Mouse (Mus musculus) heart, embryonic 14.5 days (tissue): ENCODE results near the gene 1700025G04Rik. TPM values are rescaled to one million over a fixed set of nuclear protein-coding genes. Genes with fewer than 3 reads are reported as not detected.

Experiments used
- ATAC-seq: fragments of 200-750 bp; cut with Nextera tagmentation; 2 replicates; pipeline ENCODE4 v1.8.0; 2017; ENCODE audit warnings: low read depth, moderate TSS enrichment; ENCODE audit not compliant: insufficient number of reproducible peaks, insufficient read depth, low FRiP score
- H3K27ac ChIP-seq, 2 experiments: fragments of 200-500 bp in 1 of 2; fragments of 300-500 bp in 1 of 2; sonication (generic) in 1 of 2; replicated peaks in 1 of 2; 2 replicates each; pipeline ENCODE4 v1.5.1; 2012 to 2014; ENCODE audit warnings: low read depth in 2 of 2, low read length in 2 of 2, control low read depth in 1 of 2, mild to moderate bottlenecking in 1 of 2, mixed read lengths in 1 of 2; ENCODE audit not compliant: control insufficient read depth in 1 of 2, insufficient read depth in 1 of 2
- H3K27me3 ChIP-seq: fragments of 300-500 bp; sonication (generic); 2 replicates; pipeline ENCODE4 v1.6.1; 2014; ENCODE audit warnings: mild to moderate bottlenecking, low read length, control low read depth; ENCODE audit not compliant: control insufficient read depth, insufficient read depth
- H3K36me3 ChIP-seq: fragments of 300-500 bp; sonication (generic); 2 replicates; pipeline ENCODE4 v1.6.1; 2014; ENCODE audit warnings: mild to moderate bottlenecking, control low read depth, low read length, mixed read lengths; ENCODE audit not compliant: control insufficient read depth, insufficient read depth
- H3K4me1 ChIP-seq, 2 experiments: fragments of 200-500 bp in 1 of 2; fragments of 300-500 bp in 1 of 2; sonication (generic) in 1 of 2; 2 replicates each; pipeline ENCODE4 v1.6.1; 2012 to 2014; ENCODE audit warnings: low read length in 2 of 2, control low read depth in 1 of 2, mixed read lengths in 1 of 2; ENCODE audit not compliant: control insufficient read depth in 2 of 2, insufficient read depth in 2 of 2
- H3K4me2 ChIP-seq: fragments of 300-500 bp; sonication (generic); 2 replicates; pipeline ENCODE4 v1.6.1; 2014; ENCODE audit warnings: mild to moderate bottlenecking, low read length
- H3K4me3 ChIP-seq, 2 experiments: fragments of 200-500 bp in 1 of 2; fragments of 300-500 bp in 1 of 2; sonication (generic) in 1 of 2; 2 replicates each; pipeline ENCODE4 v1.5.1; 2012 to 2014; ENCODE audit warnings: low read length in 2 of 2, mild to moderate bottlenecking in 2 of 2, control low read depth in 1 of 2, low read depth in 1 of 2, moderate library complexity in 1 of 2; ENCODE audit not compliant: control insufficient read depth in 1 of 2, insufficient read depth in 1 of 2
- H3K9ac ChIP-seq: fragments of 300-500 bp; sonication (generic); 2 replicates; pipeline ENCODE4 v1.6.1; 2014; ENCODE audit warnings: mild to moderate bottlenecking, low read length
- H3K9me3 ChIP-seq: fragments of 300-500 bp; sonication (generic); 2 replicates; pipeline ENCODE4 v1.6.1; 2016; ENCODE audit warnings: low read length, control low read depth; ENCODE audit not compliant: control insufficient read depth
- WGBS: fragments of 180-500 bp; shearing (Covaris S2); extraction: QIAGEN DNeasy Blood & Tissue Kit; methylation state at CpG from one replicate; pipeline ENCODE4 v1.1.7; 2014; 5-methylcytosine and 5-hydroxymethylcytosine counted together
- polyA plus RNA-seq: library from polyadenylated mRNA; unstranded; fragments of >200 nt; fragmentation: Nextera tagmentation; extraction: Ambion mirVana; gene quantifications from 2 replicates; pipeline ENCODE4 v1.2.1, GENCODE M21; 2014

The 1700025G04Rik gene
- polyA plus RNA-seq, 1 experiment from 2014 or later: 35.7 TPM

GRCm38 (mm10) chr1:151985056-151985455, 104.9 kb downstream of the 1700025G04Rik start:
- no peak overlapping the region for H3K9ac ChIP-seq
- no peak overlapping the region for H3K4me2 ChIP-seq
- H3K4me1 ChIP-seq: peaks cover 6 to 19% of the 10 kb centered on the region in 2 experiments
- H3K9me3 ChIP-seq: no peaks in the 10 kb centered on the region
- no peak overlapping the region for H3K27ac ChIP-seq
- H3K36me3 ChIP-seq: no peaks in the 10 kb centered on the region
- no peak for ATAC-seq
- no peak overlapping the region for H3K4me3 ChIP-seq
- 83% methylated on average over 1 of the region's 1 CpGs for WGBS
- no peaks in the 10 kb centered on the region for H3K27me3 ChIP-seq

- H3K4me1 ChIP-seq: peaks cover 6 to 23% of the 10 kb centered on the region in 2 experiments
- no peak overlapping the region for H3K4me2 ChIP-seq
- 0 out of 2 replicates have a peak, but pooled peaks cover under 1% of the 10 kb centered on the region for H3K36me3 ChIP-seq
- no peak for ATAC-seq
- no peaks in the 10 kb centered on the region for H3K27me3 ChIP-seq
- WGBS: 70% methylated on average over 4 of the region's 4 CpGs
- H3K9me3 ChIP-seq: no peaks in the 10 kb centered on the region
- no peak overlapping the region for H3K9ac ChIP-seq
- H3K4me3 ChIP-seq: no peak overlapping the region
- H3K27ac ChIP-seq: no peak overlapping the region
These were observed 105.9 kb downstream of the 1700025G04Rik start for GRCm38 (mm10) chr1:151983991-151984390.

GRCm38 (mm10) chr1:151980498-151980897, 109.4 kb downstream of the 1700025G04Rik start:
- Histone ChIP-seq H3K9ac (0 out of 2 replicates have a peak overlapping the region, but pooled peaks have one; percentile 21), H3K4me3 (no peak overlapping the region), H3K27me3 (no peaks in the 10 kb centered on the region), H3K36me3 (peaks cover 4% of the 10 kb centered on the region; the same call in 1 of the 2 replicates), H3K4me1 (peaks cover 3 to 16% of the 10 kb centered on the region in 2 experiments), H3K4me2 (0 out of 2 replicates have a peak overlapping the region, but pooled peaks have one; percentile 21), H3K9me3 (no peaks in the 10 kb centered on the region), H3K27ac (no peak overlapping the region)
- WGBS: 55% methylated on average over 7 of the region's 7 CpGs
- no peak for ATAC-seq

- H3K27ac ChIP-seq: no peak overlapping the region
- WGBS: 49% methylated on average over 13 of the region's 13 CpGs
- H3K9ac ChIP-seq: 0 out of 2 replicates have a peak overlapping the region, but pooled peaks have one; percentile 21
- H3K4me2 ChIP-seq: 0 out of 2 replicates have a peak overlapping the region, but pooled peaks have one; percentile 21
- no peaks in the 10 kb centered on the region for H3K9me3 ChIP-seq
- H3K4me1 ChIP-seq: peaks cover 7 to 21% of the 10 kb centered on the region in 2 experiments
- H3K4me3 ChIP-seq: no peak overlapping the region
- peaks cover 4% of the 10 kb centered on the region; the same call in 1 of the 2 replicates for H3K36me3 ChIP-seq
- H3K27me3 ChIP-seq: no peaks in the 10 kb centered on the region
- ATAC-seq: no peak
These were observed 110.0 kb downstream of the 1700025G04Rik start for GRCm38 (mm10) chr1:151979803-151980456.

- H3K4me2 ChIP-seq: no peak overlapping the region
- H3K27ac ChIP-seq: no peak overlapping the region
- ATAC-seq: no peak
- no peaks in the 10 kb centered on the region for H3K9me3 ChIP-seq
- H3K4me3 ChIP-seq: no peak overlapping the region
- H3K9ac ChIP-seq: no peak overlapping the region
- peaks cover 4% of the 10 kb centered on the region; the same call in 1 of the 2 replicates for H3K36me3 ChIP-seq
- no peaks in the 10 kb centered on the region for H3K27me3 ChIP-seq
- H3K4me1 ChIP-seq: peaks cover 11 to 28% of the 10 kb centered on the region in 2 experiments
- 86% methylated on average over 15 of the region's 15 CpGs for WGBS
These were observed 111.2 kb downstream of the 1700025G04Rik start for GRCm38 (mm10) chr1:151978751-151979150.

GRCm38 (mm10) chr1:151977596-151977995, 112.3 kb downstream of the 1700025G04Rik start:
- H3K27me3 ChIP-seq: no peaks in the 10 kb centered on the region
- H3K9ac ChIP-seq: no peak overlapping the region
- H3K27ac ChIP-seq: no peak overlapping the region
- H3K36me3 ChIP-seq: peaks cover 4% of the 10 kb centered on the region; the same call in 1 of the 2 replicates
- WGBS: 77% methylated on average over 5 of the region's 5 CpGs
- H3K4me2 ChIP-seq: no peak overlapping the region
- H3K9me3 ChIP-seq: no peaks in the 10 kb centered on the region
- H3K4me1 ChIP-seq: peaks cover 11 to 33% of the 10 kb centered on the region in 2 experiments
- no peak for ATAC-seq
- H3K4me3 ChIP-seq: no peak overlapping the region

- no peak for ATAC-seq
- Histone ChIP-seq H3K9me3 (no peaks in the 10 kb centered on the region), H3K4me2 (no peak overlapping the region), H3K27me3 (no peaks in the 10 kb centered on the region), H3K4me3 (no peak overlapping the region), H3K4me1 (peaks cover 11 to 33% of the 10 kb centered on the region in 2 experiments), H3K27ac (no peak overlapping the region), H3K36me3 (peaks cover 4% of the 10 kb centered on the region; the same call in 1 of the 2 replicates), H3K9ac (no peak overlapping the region)
- 76% methylated on average over 3 of the region's 3 CpGs for WGBS
These were observed 113.1 kb downstream of the 1700025G04Rik start for GRCm38 (mm10) chr1:151976850-151977249.
